Mouse (Mus musculus) thymus, postnatal 4 days (tissue): ENCODE results near the gene Ugt1a7c.
A peak's percentile ranks its signal among the peaks of the same experiment; 100 is the strongest.
"Not testable (repeated sequence)": the region's sequence is repeated elsewhere in the genome, so short reads cannot be mapped to it uniquely, and the experiment has no call there.

Source experiments
- DNase-seq: peaks from one replicate; pipeline ENCODE4 v3.0.0; 2021

The Ugt1a7c gene

GRCm38 (mm10) chr1:88199996-88200395 lies 105.1 kb downstream of the Ugt1a7c start:
- no peak for DNase-seq

- no peak for DNase-seq
Observed at GRCm38 (mm10) chr1:88200456-88200855, 105.6 kb downstream of the Ugt1a7c start, which contains the start of gene Ugt1a2. Gene Ugt1a2 (plus strand): TSS chr1:88200601.

- peak; percentile 87 for DNase-seq
Observed at GRCm38 (mm10) chr1:88205294-88205922, 110.5 kb downstream of the Ugt1a7c start, which contains the start of gene Dnajb3. Gene Dnajb3 (minus strand): TSS chr1:88205782.

- no peak for DNase-seq
Observed at GRCm38 (mm10) chr1:88206843-88207479, 112.1 kb downstream of the Ugt1a7c start.

GRCm38 (mm10) chr1:88211812-88212211 lies 117.0 kb downstream of the Ugt1a7c start, which contains the start of gene Ugt1a1:
Gene Ugt1a1 (plus strand): TSS chr1:88211959.
- peak; percentile 10 for DNase-seq

GRCm38 (mm10) chr1:88212341-88213045 lies 117.6 kb downstream of the Ugt1a7c start:
- no peak for DNase-seq

GRCm38 (mm10) chr1:88213061-88213460 lies 118.2 kb downstream of the Ugt1a7c start:
- no peak for DNase-seq

- DNase-seq = peak; percentile 10
Observed at GRCm38 (mm10) chr1:88213766-88214461, 119.1 kb downstream of the Ugt1a7c start.

- no peak for DNase-seq
Observed at GRCm38 (mm10) chr1:88214462-88214952, 119.6 kb downstream of the Ugt1a7c start.

GRCm38 (mm10) chr1:88215466-88216380 lies 120.9 kb downstream of the Ugt1a7c start:
- peak; percentile 9 for DNase-seq

GRCm38 (mm10) chr1:88216551-88216950 lies 121.7 kb downstream of the Ugt1a7c start:
- no peak for DNase-seq

- peak; percentile 19 for DNase-seq
Observed at GRCm38 (mm10) chr1:88217144-88217543, 122.3 kb downstream of the Ugt1a7c start.

GRCm38 (mm10) chr1:88217576-88217975 lies 122.7 kb downstream of the Ugt1a7c start:
- no peak for DNase-seq

GRCm38 (mm10) chr1:88218051-88218450 lies 123.2 kb downstream of the Ugt1a7c start:
- DNase-seq = peak; percentile 9

- no peak for DNase-seq
Observed at GRCm38 (mm10) chr1:88218591-88218990, 123.7 kb downstream of the Ugt1a7c start.

- DNase-seq = no peak
Observed at GRCm38 (mm10) chr1:88219054-88219453, 124.2 kb downstream of the Ugt1a7c start.

GRCm38 (mm10) chr1:88220336-88220735 lies 125.5 kb downstream of the Ugt1a7c start:
- no peak for DNase-seq

- no peak for DNase-seq
Observed at GRCm38 (mm10) chr1:88222216-88222615, 127.4 kb downstream of the Ugt1a7c start.

- DNase-seq = not testable (repeated sequence)
Observed at GRCm38 (mm10) chr1:88223011-88223515, 128.2 kb downstream of the Ugt1a7c start.

- DNase-seq = peak; percentile 9
Observed at GRCm38 (mm10) chr1:88223591-88223990, 128.7 kb downstream of the Ugt1a7c start.

GRCm38 (mm10) chr1:88224029-88224776 lies 129.3 kb downstream of the Ugt1a7c start:
- no peak for DNase-seq
